Mouse (Mus musculus): ENCODE measurements at regions not wholly inside any gene's neighbourhood (a gene's known extent, or its start where the extent isn't known, plus 50 kb on each side); places are given as distances from the start of the nearest gene placed in this dataset.

GRCm38 (mm10) chr10:66907842-66908241 is 188.1 kb upstream of the Jmjd1c start:
- TF ChIP-seq POLR2A (IDR thresholded peaks at IDR 0.05; ENCODE audit: control insufficient read depth, extremely low read depth, insufficient read depth, low read length, poor library complexity) (no peak), CTCF (IDR thresholded peaks at IDR 0.05; ENCODE audit: borderline replicate concordance, control insufficient read depth, extremely low read depth, insufficient read depth, low read length, poor library complexity) (no peak)
